Mouse (Mus musculus) G1E-ER4 (cell line): ENCODE measurements around the gene Rab7b. TPM values are rescaled to one million over a fixed set of nuclear protein-coding genes. Genes with fewer than 3 reads are reported as not detected.

Source experiments
- GATA1 ChIP-seq: IDR thresholded peaks from one replicate; pipeline ENCODE4 v1.8.0; 2012; ENCODE audit warnings: low read length, inconsistent platforms
- polyA plus RNA-seq: library from polyadenylated mRNA; stranded (reverse); fragments of >175 nt; gene quantifications from 2 replicates; pipeline ENCODE4 v1.2.3, GENCODE M21; 2012

The Rab7b gene
- polyA plus RNA-seq, 1 experiment: 0.03 TPM

- no peak for TF ChIP-seq GATA1
Observed at GRCm38 (mm10) chr1:131714388-131715337, 26.2 kb downstream of the Rab7b start.

DNA sequence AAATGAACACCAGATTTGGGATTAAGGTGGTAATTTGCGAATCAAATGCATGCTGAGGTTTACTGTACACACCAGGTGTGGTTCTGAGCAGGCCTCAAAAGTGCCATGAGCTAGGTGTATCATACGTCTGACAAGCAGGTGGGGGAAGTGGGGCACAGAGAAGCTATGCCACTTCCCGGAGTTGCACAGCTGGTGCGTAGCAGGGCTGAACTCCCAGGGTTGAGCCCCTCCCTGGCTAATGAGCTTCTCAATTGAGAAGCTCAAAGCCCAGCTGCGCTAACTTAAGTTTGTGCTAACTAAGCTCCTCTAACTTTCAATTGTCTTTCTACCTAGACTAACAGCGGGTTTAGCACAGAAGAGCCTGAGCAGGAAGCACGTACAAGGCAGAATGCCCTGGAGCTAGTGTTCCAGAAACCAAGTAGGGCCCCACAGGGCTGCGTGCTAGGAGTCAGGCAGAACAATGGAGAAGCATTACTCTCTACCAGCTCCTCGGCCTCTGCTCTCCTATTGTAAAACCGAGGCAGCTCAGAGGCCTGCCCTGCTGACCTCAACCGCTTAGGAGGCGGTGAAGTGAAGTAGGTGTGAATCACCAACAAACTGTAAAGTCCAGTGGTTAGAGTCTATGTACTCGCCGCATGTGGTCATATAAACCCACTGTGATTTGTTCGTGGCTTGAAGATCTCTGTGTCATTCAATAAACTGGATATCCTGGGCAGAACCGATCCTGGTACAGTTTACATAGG, 30.6 kb downstream of the Rab7b start:
- no peak for TF ChIP-seq GATA1

DNA sequence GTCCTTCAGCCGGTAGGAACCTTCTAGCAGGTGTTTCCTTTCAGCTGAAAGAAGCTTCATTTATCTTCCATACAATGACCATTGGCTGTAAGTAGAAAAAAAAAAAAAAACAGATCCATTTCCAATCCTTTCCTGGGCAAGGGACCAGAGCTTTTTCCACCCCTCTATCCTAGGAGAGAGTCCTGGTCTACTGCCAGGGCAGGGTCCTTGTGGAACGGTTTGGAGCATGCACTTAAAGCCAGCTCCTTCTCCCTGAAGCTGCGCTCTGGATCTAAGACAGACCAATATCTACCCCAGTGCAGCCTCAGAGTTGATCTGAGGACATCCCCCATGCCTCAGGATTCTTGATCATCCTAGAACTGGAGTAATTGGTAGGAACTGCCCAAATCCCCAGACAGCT, 33.5 kb downstream of the Rab7b start:
- no peak for TF ChIP-seq GATA1

- TF ChIP-seq GATA1: no peak
Observed at GRCm38 (mm10) chr1:131723549-131723948, 35.1 kb downstream of the Rab7b start.

GRCm38 (mm10) chr1:131726586-131726985, 38.1 kb downstream of the Rab7b start:
- TF ChIP-seq GATA1: no peak

- no peak for TF ChIP-seq GATA1
Observed at GRCm38 (mm10) chr1:131730639-131731437, 42.3 kb downstream of the Rab7b start.

DNA sequence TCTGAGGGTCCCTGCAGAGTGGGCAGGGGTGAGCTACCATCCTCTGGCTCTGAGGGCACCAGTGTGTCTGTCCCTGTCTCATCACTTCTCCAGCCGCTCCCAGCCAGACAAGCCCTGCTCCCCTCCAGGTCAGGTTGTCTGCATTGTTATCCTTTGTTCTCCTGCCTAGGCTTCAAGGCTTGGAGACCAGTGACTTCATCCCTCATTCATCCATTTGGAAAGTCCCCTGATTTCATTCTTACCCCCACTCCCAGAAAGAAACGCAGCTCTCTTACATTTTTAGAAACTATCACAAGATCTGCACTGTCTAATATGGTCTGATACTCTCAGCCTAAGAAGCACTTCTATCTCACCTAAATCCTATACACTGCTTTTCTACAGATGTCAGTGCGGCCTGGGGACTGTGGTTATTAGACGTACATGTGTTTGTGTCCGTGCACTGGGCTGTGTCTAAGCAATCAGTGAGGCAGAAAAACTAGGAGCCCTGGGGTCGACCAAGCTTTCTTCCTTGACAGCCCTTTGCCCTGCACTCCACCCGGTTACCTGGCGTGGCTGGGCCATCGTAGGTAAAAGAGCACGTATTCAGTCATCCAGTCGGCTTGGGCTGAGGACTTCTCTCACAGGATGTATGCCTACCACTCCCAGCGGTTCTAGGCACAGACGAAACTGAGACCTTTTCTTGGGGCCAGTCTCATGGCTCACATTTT, 45.1 kb downstream of the Rab7b start:
- no peak for TF ChIP-seq GATA1

DNA sequence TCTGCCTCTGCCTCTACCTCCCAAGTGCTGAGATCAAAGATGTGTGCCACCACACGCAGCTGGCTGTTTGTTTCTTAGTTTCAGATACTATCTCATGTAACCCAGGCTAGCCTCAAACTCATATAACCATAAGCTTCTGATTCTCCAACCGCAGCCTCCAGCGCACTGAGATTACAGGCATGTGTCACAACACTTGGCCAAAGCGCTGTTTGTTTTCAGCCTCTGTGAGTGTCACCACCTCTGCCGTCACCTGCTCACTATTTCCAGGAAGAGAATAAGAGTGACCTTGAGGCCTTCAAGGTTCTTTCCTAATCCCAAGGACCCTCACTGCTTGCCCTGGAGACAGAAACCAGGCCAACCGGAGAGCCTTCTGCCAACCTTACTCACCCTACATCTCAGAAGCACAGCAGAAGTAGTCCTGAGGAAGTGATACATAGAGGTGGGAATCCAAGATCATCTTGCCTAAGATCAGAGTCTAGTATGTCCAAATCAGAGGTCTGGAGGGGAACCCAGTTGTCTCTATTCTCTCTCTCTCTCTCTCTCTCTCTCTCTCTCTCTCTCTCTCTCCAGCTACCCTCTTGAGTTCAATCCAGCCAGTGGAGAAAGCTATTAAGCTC, 46.3 kb downstream of the Rab7b start:
- TF ChIP-seq GATA1: no peak

DNA sequence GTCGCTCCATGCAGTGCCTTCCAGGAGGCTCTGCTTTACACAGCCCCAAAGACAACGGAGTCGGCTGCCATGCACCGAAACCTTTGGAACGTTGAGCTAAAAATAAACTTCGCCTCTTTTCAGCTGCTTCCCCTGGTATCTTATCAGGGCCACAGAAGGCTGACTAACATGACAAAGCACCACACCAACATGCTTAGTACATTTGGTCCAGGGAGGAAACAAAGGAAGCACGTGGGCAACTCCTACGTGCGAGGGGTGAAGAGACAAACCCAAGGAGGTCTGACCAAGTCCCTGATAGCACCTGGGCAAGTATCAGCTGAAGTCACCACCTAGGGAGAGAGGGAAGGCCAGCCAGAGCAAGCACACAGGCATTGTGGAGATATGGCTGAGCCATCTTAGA, 48.0 kb downstream of the Rab7b start:
- no peak for TF ChIP-seq GATA1

DNA sequence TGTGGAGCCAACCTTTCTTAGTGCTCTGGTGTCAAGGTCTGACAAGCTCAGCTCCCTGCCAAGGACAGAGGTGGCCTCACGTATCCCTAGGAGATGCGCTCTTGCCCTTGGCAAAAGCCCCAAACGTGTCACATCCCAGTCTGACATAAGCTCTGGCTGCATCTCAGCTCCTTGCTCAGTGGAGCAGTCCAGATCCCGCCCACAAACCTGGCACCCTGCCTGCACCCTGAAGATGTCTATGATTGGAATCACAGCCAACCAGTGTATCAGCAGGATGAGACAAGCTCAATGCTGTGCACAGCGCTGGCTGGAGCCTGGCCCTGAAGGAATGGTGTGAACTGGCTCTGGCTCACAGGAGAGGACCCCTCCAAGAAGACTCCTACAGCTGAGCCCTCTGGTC, 48.8 kb downstream of the Rab7b start:
- no peak for TF ChIP-seq GATA1

DNA sequence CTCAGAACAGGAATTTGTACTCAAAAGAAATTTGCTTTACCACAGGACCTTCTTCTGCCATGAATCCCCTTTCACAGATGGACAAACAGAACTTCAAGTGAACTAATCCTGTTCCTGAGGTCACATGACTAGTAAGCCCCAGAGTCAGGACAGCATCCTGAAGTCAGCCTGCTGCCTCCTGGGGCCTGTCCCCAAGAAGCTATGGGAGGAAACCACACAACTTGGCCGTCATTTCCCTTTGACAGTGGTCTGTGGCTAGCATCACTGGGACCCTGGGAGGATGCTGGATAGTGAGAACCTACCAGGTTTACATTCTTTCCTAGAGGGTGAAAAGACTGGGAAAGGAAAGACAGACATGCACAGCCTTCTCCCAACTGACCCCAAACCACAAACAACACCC, 50.3 kb downstream of the Rab7b start:
- no peak for TF ChIP-seq GATA1

DNA sequence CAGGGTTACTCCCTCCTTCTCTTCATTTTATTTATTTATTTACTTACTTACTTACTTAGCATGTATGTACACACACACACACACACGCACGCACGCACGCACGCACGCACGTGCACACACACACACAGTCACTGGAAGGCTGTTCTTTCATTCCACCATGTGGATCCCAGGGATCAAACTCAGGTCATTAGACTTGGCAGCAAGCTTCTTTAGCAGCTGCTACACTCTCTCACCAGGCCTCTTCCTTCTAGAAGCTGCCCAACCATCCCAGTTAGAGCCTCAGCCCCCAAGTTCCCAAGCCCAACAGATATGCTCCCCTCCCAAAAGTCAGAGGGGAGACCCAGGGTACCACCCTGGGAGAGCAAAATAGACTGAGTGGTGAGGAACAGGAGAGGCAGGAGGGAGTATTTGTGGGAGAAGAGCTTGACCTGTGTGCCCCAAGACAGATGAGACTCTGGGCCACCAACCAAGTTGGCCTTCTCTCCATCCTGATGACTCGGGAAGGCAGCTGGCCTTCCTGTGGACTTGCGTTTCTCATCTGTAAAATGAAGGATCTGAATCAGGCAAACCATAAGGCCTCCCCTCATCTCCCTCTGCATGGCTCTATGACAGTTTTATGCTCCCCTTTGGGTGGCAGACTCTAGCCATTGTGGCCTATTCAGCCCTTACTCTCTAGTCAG, 51.1 kb downstream of the Rab7b start:
- no peak for TF ChIP-seq GATA1

GRCm38 (mm10) chr1:131743868-131744464, 55.5 kb downstream of the Rab7b start, which contains the start of gene Slc26a9:
Gene Slc26a9, plus strand, starts transcription at chr1:131744022.
- no peak for TF ChIP-seq GATA1

DNA sequence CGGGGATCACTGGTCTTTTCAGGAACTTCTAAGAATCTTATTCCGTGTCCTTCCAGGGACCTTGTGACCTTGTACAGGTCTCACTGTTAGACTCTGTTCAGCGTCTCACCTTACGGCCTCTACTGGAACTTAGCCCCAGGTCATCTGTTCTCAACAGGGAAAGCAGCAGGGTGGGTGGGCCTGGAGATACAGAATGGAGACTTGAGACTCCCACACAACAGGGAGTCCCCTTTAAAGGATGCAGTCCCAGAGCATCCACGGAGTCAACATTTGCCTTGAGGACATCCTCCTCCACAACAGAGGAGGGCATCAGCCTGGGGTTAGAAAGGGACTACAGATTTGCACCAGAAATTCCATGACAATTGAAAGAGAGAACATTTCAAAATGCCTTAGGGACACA, 56.9 kb downstream of the Rab7b start:
- TF ChIP-seq GATA1: no peak
